Mouse (Mus musculus) C2C12 (cell line): ENCODE results near the gene Olfr1229.

Experiments
- CTCF ChIP-seq: IDR thresholded peaks from one replicate; pipeline ENCODE4 v1.5.1; 2011; ENCODE audit not compliant: control insufficient read depth, insufficient read depth, insufficient read length
- MAX ChIP-seq: IDR thresholded peaks from one replicate; pipeline ENCODE4 v1.6.1; 2011; ENCODE audit warnings: mild to moderate bottlenecking, control low read depth
- MYOD1 ChIP-seq: IDR thresholded peaks from one replicate; pipeline ENCODE4 v1.6.1; 2011; ENCODE audit warnings: low read depth; ENCODE audit not compliant: control insufficient read depth, insufficient read length
- MYOG ChIP-seq: IDR thresholded peaks from one replicate; pipeline ENCODE4 v1.6.1; 2011; ENCODE audit not compliant: control insufficient read depth, insufficient read length; ENCODE audit errors: extremely low read depth
- USF1 ChIP-seq: IDR thresholded peaks from one replicate; pipeline ENCODE4 v1.6.1; 2011; ENCODE audit warnings: low read depth, mild to moderate bottlenecking, control low read depth, moderate library complexity

DNA sequence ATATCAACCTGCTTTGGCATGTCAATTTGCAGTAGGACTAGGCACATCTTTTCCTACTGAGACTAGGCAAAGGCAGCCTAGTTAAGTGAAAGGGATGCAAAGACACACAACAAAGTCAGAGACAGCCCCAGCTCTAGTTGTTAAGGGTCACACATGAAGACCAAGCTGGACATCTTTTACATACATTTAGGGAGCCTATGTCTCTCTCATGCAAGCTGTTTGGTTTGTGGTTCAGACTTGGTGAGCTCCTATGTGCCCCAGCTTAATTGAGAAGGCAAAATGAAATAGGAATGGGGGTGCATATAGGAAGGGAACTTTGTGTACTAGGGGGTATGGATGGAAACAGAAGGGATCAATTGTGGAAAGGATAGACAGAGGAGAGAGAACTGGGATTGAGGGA lies 33.9 kb downstream of the Olfr1229 start, which contains the start of gene Olfr1228:
- no peak for TF ChIP-seq MAX
- no peak for TF ChIP-seq CTCF
- TF ChIP-seq MYOG: no peak
- TF ChIP-seq MYOD1: no peak
- TF ChIP-seq USF1: no peak
